Mouse (Mus musculus): ENCODE measurements around the gene Actg1.

GRCm38 (mm10) chr11:120315832-120316689 lies 32.3 kb downstream of the Actg1 start:
- TF ChIP-seq CTCF (IDR thresholded peaks at IDR 0.05; ENCODE audit: low read depth) (no peak), EP300 (IDR thresholded peaks at IDR 0.05; ENCODE audit: low read depth) (peak; percentile 44; the same call in 1 of the 2 replicates)

Data from liver, embryonic 14.5 days (tissue).